Mouse (Mus musculus): Measurements from ENCODE around the gene Tax1bp3. TPM values are rescaled to one million over a fixed set of nuclear protein-coding genes. Genes with fewer than 3 reads are reported as not detected.

The Tax1bp3 gene
- polyA plus RNA-seq, 1 experiment, result 13.3 TPM

- Histone ChIP-seq H3K27ac (ENCODE audit: insufficient read depth, low read length) (no peak overlapping the region), H3K4me3 (ENCODE audit: insufficient read depth, low read length) (no peak overlapping the region), H3K4me1 (ENCODE audit: control insufficient read depth, insufficient read depth, low read length) (peaks cover 2% of the 10 kb centered on the region; the same call in 1 of the 2 replicates)
- TF ChIP-seq POLR2A (IDR thresholded peaks at IDR 0.05; ENCODE audit: extremely low read depth, insufficient read depth, low read length) (no peak), CTCF (IDR thresholded peaks at IDR 0.05; ENCODE audit: extremely low read depth, insufficient read depth, low read length) (no peak)
These were observed 17.6 kb downstream of the Tax1bp3 start for GRCm38 (mm10) chr11:73194444-73194843.

GRCm38 (mm10) chr11:73198190-73198589 is 21.3 kb downstream of the Tax1bp3 start:
- peak overlapping the region; percentile 48 for H3K4me3 ChIP-seq (ENCODE audit: insufficient read depth, low read length)
- no peak for TF ChIP-seq POLR2A (IDR thresholded peaks at IDR 0.05; ENCODE audit: extremely low read depth, insufficient read depth, low read length)
- H3K27ac ChIP-seq (ENCODE audit: insufficient read depth, low read length), result no peak overlapping the region
- H3K4me1 ChIP-seq (ENCODE audit: control insufficient read depth, insufficient read depth, low read length), result peaks cover 2% of the 10 kb centered on the region; the same call in 1 of the 2 replicates

- 0 out of 2 replicates have a peak within 1 kb of the TSS, but pooled peaks have one; percentile 7 for H3K27ac ChIP-seq (ENCODE audit: insufficient read depth, low read length)
- peak within 1 kb of the TSS; percentile 48 for H3K4me3 ChIP-seq (ENCODE audit: insufficient read depth, low read length)
- peaks cover 2% of the 10 kb centered on the region; the same call in 1 of the 2 replicates for H3K4me1 ChIP-seq (ENCODE audit: control insufficient read depth, insufficient read depth, low read length)
- no peak for TF ChIP-seq CTCF (IDR thresholded peaks at IDR 0.05; ENCODE audit: extremely low read depth, insufficient read depth, low read length)
- TF ChIP-seq POLR2A (IDR thresholded peaks at IDR 0.05; ENCODE audit: extremely low read depth, insufficient read depth, low read length), result peak; percentile 94
These were observed 21.8 kb downstream of the Tax1bp3 start, which contains the start of gene Ctns for GRCm38 (mm10) chr11:73198603-73199229. TSS of gene Ctns (minus strand) at chr11:73199042.

- H3K27ac ChIP-seq (ENCODE audit: insufficient read depth, low read length), result 0 out of 2 replicates have a peak within 1 kb of the TSS, but pooled peaks have one; percentile 7
- H3K4me3 ChIP-seq (ENCODE audit: insufficient read depth, low read length), result peak within 1 kb of the TSS; percentile 48
- peak; percentile 78; the same call in 1 of the 2 replicates for TF ChIP-seq POLR2A (IDR thresholded peaks at IDR 0.05; ENCODE audit: extremely low read depth, insufficient read depth, low read length)
- no peak for TF ChIP-seq CTCF (IDR thresholded peaks at IDR 0.05; ENCODE audit: extremely low read depth, insufficient read depth, low read length)
- peaks cover 2% of the 10 kb centered on the region; the same call in 1 of the 2 replicates for H3K4me1 ChIP-seq (ENCODE audit: control insufficient read depth, insufficient read depth, low read length)
These were observed 22.4 kb downstream of the Tax1bp3 start, which contains the start of gene Shpk for GRCm38 (mm10) chr11:73199230-73199712. TSS of gene Shpk (plus strand) at chr11:73199460.

GRCm38 (mm10) chr11:73199879-73200278 is 23.0 kb downstream of the Tax1bp3 start:
- Histone ChIP-seq H3K27ac (ENCODE audit: insufficient read depth, low read length) (no peak overlapping the region), H3K4me1 (ENCODE audit: control insufficient read depth, insufficient read depth, low read length) (peaks cover 2% of the 10 kb centered on the region; the same call in 1 of the 2 replicates), H3K4me3 (ENCODE audit: insufficient read depth, low read length) (peak overlapping the region; percentile 48)
- TF ChIP-seq CTCF (IDR thresholded peaks at IDR 0.05; ENCODE audit: extremely low read depth, insufficient read depth, low read length) (no peak), POLR2A (IDR thresholded peaks at IDR 0.05; ENCODE audit: extremely low read depth, insufficient read depth, low read length) (no peak)

GRCm38 (mm10) chr11:73201021-73201420 is 24.1 kb downstream of the Tax1bp3 start:
- peaks cover 2% of the 10 kb centered on the region; the same call in 1 of the 2 replicates for H3K4me1 ChIP-seq (ENCODE audit: control insufficient read depth, insufficient read depth, low read length)
- no peak overlapping the region for H3K4me3 ChIP-seq (ENCODE audit: insufficient read depth, low read length)
- TF ChIP-seq CTCF (IDR thresholded peaks at IDR 0.05; ENCODE audit: extremely low read depth, insufficient read depth, low read length) (no peak), POLR2A (IDR thresholded peaks at IDR 0.05; ENCODE audit: extremely low read depth, insufficient read depth, low read length) (no peak)
- H3K27ac ChIP-seq (ENCODE audit: insufficient read depth, low read length), result no peak overlapping the region

GRCm38 (mm10) chr11:73201597-73201996 is 24.7 kb downstream of the Tax1bp3 start:
- Histone ChIP-seq H3K27ac (ENCODE audit: insufficient read depth, low read length) (no peak overlapping the region), H3K4me3 (ENCODE audit: insufficient read depth, low read length) (no peak overlapping the region), H3K4me1 (ENCODE audit: control insufficient read depth, insufficient read depth, low read length) (peaks cover 2% of the 10 kb centered on the region; the same call in 1 of the 2 replicates)
- TF ChIP-seq CTCF (IDR thresholded peaks at IDR 0.05; ENCODE audit: extremely low read depth, insufficient read depth, low read length) (no peak), POLR2A (IDR thresholded peaks at IDR 0.05; ENCODE audit: extremely low read depth, insufficient read depth, low read length) (no peak)

- H3K27ac ChIP-seq (ENCODE audit: insufficient read depth, low read length), result no peak overlapping the region
- no peaks in the 10 kb centered on the region for H3K4me1 ChIP-seq (ENCODE audit: control insufficient read depth, insufficient read depth, low read length)
- TF ChIP-seq POLR2A (IDR thresholded peaks at IDR 0.05; ENCODE audit: extremely low read depth, insufficient read depth, low read length), result no peak
- no peak for TF ChIP-seq CTCF (IDR thresholded peaks at IDR 0.05; ENCODE audit: extremely low read depth, insufficient read depth, low read length)
- no peak overlapping the region for H3K4me3 ChIP-seq (ENCODE audit: insufficient read depth, low read length)
These were observed 27.0 kb downstream of the Tax1bp3 start for GRCm38 (mm10) chr11:73203895-73204294.

GRCm38 (mm10) chr11:73205194-73205593 is 28.3 kb downstream of the Tax1bp3 start:
- H3K27ac ChIP-seq (ENCODE audit: insufficient read depth, low read length), result no peak overlapping the region
- H3K4me3 ChIP-seq (ENCODE audit: insufficient read depth, low read length), result no peak overlapping the region
- TF ChIP-seq CTCF (IDR thresholded peaks at IDR 0.05; ENCODE audit: extremely low read depth, insufficient read depth, low read length), result no peak
- no peak for TF ChIP-seq POLR2A (IDR thresholded peaks at IDR 0.05; ENCODE audit: extremely low read depth, insufficient read depth, low read length)
- H3K4me1 ChIP-seq (ENCODE audit: control insufficient read depth, insufficient read depth, low read length), result no peaks in the 10 kb centered on the region

GRCm38 (mm10) chr11:73207621-73208020 is 30.7 kb downstream of the Tax1bp3 start:
- TF ChIP-seq CTCF (IDR thresholded peaks at IDR 0.05; ENCODE audit: extremely low read depth, insufficient read depth, low read length), result no peak
- no peak for TF ChIP-seq POLR2A (IDR thresholded peaks at IDR 0.05; ENCODE audit: extremely low read depth, insufficient read depth, low read length)
- Histone ChIP-seq H3K4me1 (ENCODE audit: control insufficient read depth, insufficient read depth, low read length) (no peaks in the 10 kb centered on the region), H3K4me3 (ENCODE audit: insufficient read depth, low read length) (no peak overlapping the region), H3K27ac (ENCODE audit: insufficient read depth, low read length) (no peak overlapping the region)

All from cortical plate, adult 2 months (tissue).